Mouse (Mus musculus) ES-Bruce4 (cell line): Measurements from ENCODE around the gene Sh3bp4.

ENCODE experiments used
- CTCF ChIP-seq: IDR thresholded peaks from one replicate; pipeline ENCODE4 v1.8.1; 2011; ENCODE audit warnings: low read depth, low read length
- EP300 ChIP-seq: IDR thresholded peaks from 2 replicates; pipeline ENCODE4 v1.6.1; 2011; ENCODE audit warnings: low read depth, low read length; ENCODE audit not compliant: insufficient read depth

GRCm38 (mm10) chr1:89062977-89063376 is 7.2 kb upstream of the Sh3bp4 start:
- TF ChIP-seq CTCF = no peak
- TF ChIP-seq EP300 = no peak
